ENCODE assay signal across 13 mouse cellular contexts in the genomic region with DNA sequence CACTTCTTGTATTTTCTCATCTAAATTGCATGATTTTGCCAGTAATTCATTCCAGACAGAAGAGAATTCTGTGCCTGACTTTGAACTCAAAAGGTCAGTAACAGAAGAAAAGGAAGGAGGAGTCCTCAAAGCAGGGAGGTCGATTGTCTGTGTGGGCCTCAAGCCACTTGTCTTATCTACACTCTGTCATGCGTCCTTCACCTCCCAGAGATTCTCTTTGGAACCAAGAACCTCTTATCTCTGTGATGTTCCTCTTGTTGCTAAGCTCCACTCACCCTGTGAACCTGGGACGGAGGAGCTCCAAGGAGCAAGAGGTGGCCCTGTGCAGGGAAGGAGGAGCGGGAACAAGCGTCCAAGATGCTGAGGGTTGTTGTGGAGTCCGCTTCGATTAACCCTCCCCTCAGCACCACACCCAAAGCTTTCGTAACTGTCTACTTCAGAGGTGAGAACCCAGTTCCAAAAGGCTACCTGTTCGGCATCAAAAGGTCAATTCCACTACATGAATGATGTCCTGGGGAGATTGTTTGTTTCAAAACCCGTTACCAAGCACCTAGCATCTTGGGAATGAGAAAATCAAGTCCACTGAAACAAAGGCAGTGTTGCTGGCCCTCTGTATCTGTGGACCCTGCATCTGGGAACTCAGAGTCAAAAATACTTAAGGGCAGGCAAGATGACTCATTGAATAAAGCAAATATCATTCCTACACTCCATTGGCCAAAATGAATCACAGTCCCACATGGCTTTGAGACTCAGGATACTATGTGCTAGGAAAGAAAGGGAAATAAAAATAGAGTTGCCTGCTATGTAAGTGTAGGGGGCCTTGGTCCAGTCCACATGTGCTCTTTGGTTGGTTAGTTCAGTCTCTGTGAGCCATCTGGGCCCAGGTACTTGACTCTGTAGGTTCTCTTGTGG. TPM values are rescaled to one million over a fixed set of nuclear protein-coding genes. Genes with fewer than 3 reads are reported as not detected.
"Had no signal": no experiment of that assay in that cellular context is flagged by ENCODE, and none has a peak within 500 bp of the region (broad histone marks: within the 10 kb centered on the region; RNA-seq: fewer than 3 reads in every experiment).

A gene (plus strand): TSS at position 358 of the 912 bp plus-strand sequence.

- H3K27me3 ChIP-seq: lung, embryonic 15.5 days; neural tube, embryonic 13.5 days; stomach, embryonic 15.5 days had no signal

- H3K9me3 ChIP-seq: limb, embryonic 10.5 days; lung, embryonic 15.5 days; neural tube, embryonic 13.5 days; stomach, embryonic 15.5 days had no signal

- DNase-seq: kidney, adult 8-10 months; kidney, postnatal 25 days; midbrain, embryonic 14.5 days; retina, postnatal 1 day; thymus, adult 18-20 months; thymus, postnatal 14 days had no signal

- ATAC-seq: intestine, postnatal 0 days had no signal

- H3K27ac ChIP-seq: left cerebral cortex, adult 2 months; limb, embryonic 10.5 days; lung, embryonic 15.5 days; neural tube, embryonic 13.5 days; stomach, embryonic 15.5 days had no signal

- H3K4me2 ChIP-seq: lung, embryonic 15.5 days; neural tube, embryonic 13.5 days; stomach, embryonic 15.5 days had no signal

- H3K9ac ChIP-seq: lung, embryonic 15.5 days; neural tube, embryonic 13.5 days; stomach, embryonic 15.5 days had no signal

- H3K36me3 ChIP-seq: lung, embryonic 15.5 days; neural tube, embryonic 13.5 days; stomach, embryonic 15.5 days had no signal

- H3K4me3 ChIP-seq: left cerebral cortex, adult 2 months; limb, embryonic 10.5 days; lung, embryonic 15.5 days; neural tube, embryonic 13.5 days; stomach, embryonic 15.5 days had no signal

RNA-seq across cellular contexts. Expression of the gene that starts here (rescaled TPM):
- polyA plus RNA-seq: spleen, adult 2 months had no signal
